Mouse (Mus musculus) megakaryocyte, embryonic 14.5 days (primary cell): ENCODE measurements around the gene Gm13276.

Experiments used
- FLI1 ChIP-seq: IDR thresholded peaks from 2 replicates; pipeline ENCODE4 v1.6.1; 2012; ENCODE audit warnings: low read length, inconsistent platforms, mixed read lengths
- GATA1 ChIP-seq: IDR thresholded peaks from 3 replicates; pipeline ENCODE4 v1.6.1; 2012; ENCODE audit warnings: mixed read lengths, low read length, inconsistent platforms, borderline replicate concordance

- TF ChIP-seq GATA1 (no peak), FLI1 (no peak)
Measured at GRCm38 (mm10) chr4:88742771-88743371, 42.6 kb upstream of the Gm13276 start.
